Mouse (Mus musculus) testis, adult 2 months (tissue): ENCODE data around the gene Ncapd2. TPM values are rescaled to one million over a fixed set of nuclear protein-coding genes. Genes with fewer than 3 reads are reported as not detected.

ENCODE experiments used
- H3K27ac ChIP-seq: fragments of 200-500 bp; 2 replicates; pipeline ENCODE4 v1.5.1; 2012; ENCODE audit warnings: low read depth, low read length; ENCODE audit not compliant: control insufficient read depth, insufficient read depth
- H3K27me3 ChIP-seq: fragments of 200-500 bp; 2 replicates; pipeline ENCODE4 v1.6.1; 2012; ENCODE audit warnings: mild to moderate bottlenecking, low read length, moderate library complexity; ENCODE audit not compliant: control insufficient read depth, insufficient read depth
- H3K36me3 ChIP-seq: fragments of 200-500 bp; 2 replicates; pipeline ENCODE4 v1.6.1; 2012; ENCODE audit warnings: mild to moderate bottlenecking, low read length; ENCODE audit not compliant: control insufficient read depth, insufficient read depth
- H3K4me1 ChIP-seq: fragments of 200-500 bp; 2 replicates; pipeline ENCODE4 v1.6.1; 2012; ENCODE audit warnings: low read length; ENCODE audit not compliant: control insufficient read depth, insufficient read depth
- H3K4me3 ChIP-seq: fragments of 200-500 bp; 2 replicates; pipeline ENCODE4 v1.5.1; 2012; ENCODE audit warnings: low read depth, mild to moderate bottlenecking, low read length, moderate library complexity, mixed read lengths; ENCODE audit not compliant: control insufficient read depth
- CTCF ChIP-seq: fragments of 200-500 bp; IDR thresholded peaks from 2 replicates; pipeline ENCODE4 v1.5.1; 2012; ENCODE audit warnings: low read depth, mild to moderate bottlenecking, inconsistent platforms, low read length, moderate library complexity; ENCODE audit not compliant: control insufficient read depth, insufficient read depth, insufficient replicate concordance
- POLR2A ChIP-seq: fragments of 200-500 bp; IDR thresholded peaks from 2 replicates; pipeline ENCODE4 v1.6.1; 2012; ENCODE audit warnings: low read depth, mild to moderate bottlenecking, inconsistent platforms, low read length, moderate library complexity; ENCODE audit not compliant: control insufficient read depth
- polyA plus RNA-seq: library from polyadenylated mRNA; depleted of rRNA; stranded (reverse); fragments of >200 nt; gene quantifications from 2 replicates; pipeline ENCODE4 v1.2.3, GENCODE M21; 2012; rRNA removed

Gene Ncapd2
- polyA plus RNA-seq, 1 experiment = 100 TPM

DNA sequence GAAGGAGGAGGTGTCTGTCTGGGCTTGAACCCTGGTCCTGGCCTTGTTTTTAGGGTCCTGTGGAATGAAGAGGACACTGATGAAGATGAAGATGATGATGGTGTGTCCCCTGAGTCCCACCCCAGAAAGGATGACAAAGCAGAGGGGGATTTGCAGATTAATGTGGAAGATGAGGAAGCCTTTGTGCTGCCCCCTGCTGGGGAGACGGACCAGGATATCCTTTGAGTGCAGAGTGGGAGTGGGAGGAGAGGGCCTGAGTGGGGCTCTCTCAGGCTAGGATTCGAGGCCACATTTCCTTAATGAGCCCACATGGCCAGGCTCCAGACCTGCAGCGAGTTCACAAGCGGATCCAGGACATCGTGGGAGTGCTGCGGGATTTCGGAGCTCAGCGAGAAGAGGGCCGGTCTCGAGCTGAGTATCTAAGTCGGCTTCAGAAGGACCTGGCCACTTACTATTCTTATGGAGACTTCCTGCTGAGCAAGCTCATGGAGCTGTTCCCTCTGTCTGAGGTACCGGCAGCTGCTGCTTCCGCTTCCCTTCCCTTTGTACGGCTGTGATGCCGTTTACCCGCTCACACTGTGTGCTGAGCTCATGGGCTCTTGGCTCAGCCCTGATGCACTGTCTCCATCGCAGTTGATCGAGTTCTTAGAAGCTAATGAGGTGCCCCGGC lies 54.4 kb downstream of the Ncapd2 start:
- H3K4me1 ChIP-seq = no peaks in the 10 kb centered on the region; the same call in 1 of the 2 replicates
- H3K27ac ChIP-seq = no peak overlapping the region
- H3K4me3 ChIP-seq = no peak overlapping the region
- peaks cover 4% of the 10 kb centered on the region for H3K36me3 ChIP-seq
- H3K27me3 ChIP-seq = no peaks in the 10 kb centered on the region
- no peak; the same call in 1 of the 2 replicates for TF ChIP-seq CTCF
- TF ChIP-seq POLR2A = no peak

- H3K4me3 ChIP-seq = peak overlapping the region; percentile 96
- H3K4me1 ChIP-seq = no peaks in the 10 kb centered on the region; the same call in 1 of the 2 replicates
- TF ChIP-seq POLR2A = no peak
- no peak for TF ChIP-seq CTCF
- H3K27ac ChIP-seq = peak overlapping the region; percentile 79
- H3K27me3 ChIP-seq = no peaks in the 10 kb centered on the region
- H3K36me3 ChIP-seq = peaks cover 4% of the 10 kb centered on the region
Measured at GRCm38 (mm10) chr6:125132470-125132869, 59.0 kb downstream of the Ncapd2 start.

DNA sequence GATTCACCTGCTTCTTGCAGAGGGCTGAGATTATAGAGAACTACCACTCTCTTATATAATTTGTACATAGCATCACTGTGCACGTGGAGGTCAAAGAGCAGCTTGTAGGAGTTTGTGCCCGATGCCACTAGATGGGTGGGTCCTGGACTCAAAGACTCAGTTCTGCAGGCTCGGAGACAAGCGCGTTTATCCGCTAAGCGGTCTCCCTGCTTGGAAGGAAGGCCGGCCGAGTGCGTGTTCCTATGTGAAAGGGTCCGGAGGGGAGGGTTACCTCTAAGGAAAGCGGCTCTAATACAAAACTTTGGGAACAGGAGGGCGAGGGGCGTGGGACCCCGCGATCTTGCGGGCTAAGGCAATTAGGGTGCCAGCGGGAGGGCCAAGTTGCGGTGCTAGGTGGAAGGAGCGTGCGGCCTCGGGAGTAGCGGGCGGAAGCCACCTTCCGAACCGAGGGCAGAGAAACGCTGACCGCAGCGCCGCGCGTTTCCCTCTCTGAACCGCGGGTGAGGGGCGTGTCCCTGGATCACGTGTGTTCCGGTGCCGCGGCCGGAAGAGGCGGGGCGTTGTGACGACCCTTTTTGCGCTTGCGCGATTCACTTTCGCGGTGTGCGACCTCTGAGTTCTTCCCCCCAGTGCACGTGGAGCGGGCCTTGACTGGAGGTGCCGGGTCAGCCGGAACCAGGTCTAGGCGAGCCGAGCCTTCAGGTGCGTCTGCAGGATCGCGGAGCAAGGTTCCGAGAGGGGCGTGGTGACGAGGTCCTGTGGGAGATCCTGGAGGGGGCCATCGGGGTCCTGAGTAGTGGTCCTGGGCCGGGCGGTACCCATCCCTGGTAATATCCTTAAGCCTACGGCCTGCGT lies 60.0 kb downstream of the Ncapd2 start, which contains the start of gene Nop2:
Gene Nop2, plus strand, starts transcription at position 608 of the 855 bp plus-strand sequence.
- H3K27me3 ChIP-seq = no peaks in the 10 kb centered on the region
- H3K36me3 ChIP-seq = peaks cover 4% of the 10 kb centered on the region
- H3K27ac ChIP-seq = peak within 1 kb of the TSS; percentile 85
- TF ChIP-seq POLR2A (peak; percentile 99), CTCF (no peak)
- peak within 1 kb of the TSS; percentile 96 for H3K4me3 ChIP-seq
- H3K4me1 ChIP-seq = no peaks in the 10 kb centered on the region; the same call in 1 of the 2 replicates

DNA sequence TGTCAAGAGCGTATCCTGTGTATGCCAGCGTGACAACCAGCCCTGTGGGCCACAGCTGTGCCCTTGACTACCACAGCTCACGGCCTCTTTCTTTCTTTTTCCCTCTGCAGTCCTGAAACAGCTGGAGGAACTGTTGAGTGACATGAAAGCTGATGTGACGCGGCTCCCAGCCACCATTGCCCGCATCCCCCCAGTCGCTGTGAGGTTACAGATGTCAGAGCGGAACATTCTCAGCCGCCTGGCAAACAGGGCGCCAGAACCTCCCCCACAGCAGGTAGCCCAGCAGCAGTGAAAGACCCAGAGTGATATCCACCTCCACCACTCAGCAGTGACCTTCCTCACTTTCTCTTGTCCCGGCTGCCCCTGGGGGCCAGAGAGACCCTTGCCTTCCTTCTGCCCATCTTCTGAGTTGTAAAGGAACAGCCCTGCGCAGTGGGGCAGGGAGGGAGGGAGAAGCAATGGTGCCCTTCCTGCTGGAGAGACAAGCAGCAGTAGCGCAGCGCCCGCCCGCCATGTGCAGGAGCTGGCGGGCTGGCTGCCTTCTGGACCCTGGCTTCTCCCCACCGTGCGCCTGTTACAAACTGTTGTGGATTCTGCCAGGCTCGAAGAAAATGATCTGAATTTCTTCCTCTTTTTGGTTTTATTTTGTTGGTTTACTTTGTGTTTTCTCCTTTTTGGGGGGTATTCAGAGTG lies 61.6 kb downstream of the Ncapd2 start:
- TF ChIP-seq CTCF = no peak
- TF ChIP-seq POLR2A = no peak
- no peaks in the 10 kb centered on the region for H3K27me3 ChIP-seq
- no peak overlapping the region for H3K27ac ChIP-seq
- peaks cover 4% of the 10 kb centered on the region for H3K36me3 ChIP-seq
- H3K4me1 ChIP-seq = no peaks in the 10 kb centered on the region; the same call in 1 of the 2 replicates
- no peak overlapping the region for H3K4me3 ChIP-seq

GRCm38 (mm10) chr6:125128724-125129123 lies 62.8 kb downstream of the Ncapd2 start:
- Histone ChIP-seq H3K4me3 (no peak overlapping the region), H3K36me3 (peaks cover 4% of the 10 kb centered on the region), H3K27me3 (no peaks in the 10 kb centered on the region), H3K4me1 (no peaks in the 10 kb centered on the region; the same call in 1 of the 2 replicates), H3K27ac (no peak overlapping the region)
- no peak for TF ChIP-seq CTCF

- TF ChIP-seq CTCF = no peak
- TF ChIP-seq POLR2A = no peak
Measured at GRCm38 (mm10) chr6:125119387-125119786, 72.1 kb downstream of the Ncapd2 start.

More at GRCm38 (mm10) chr6:125119387-125119786, 72.1 kb downstream of the Ncapd2 start:
- no peaks in the 10 kb centered on the region for H3K27me3 ChIP-seq
- H3K4me3 ChIP-seq = no peak overlapping the region
- no peaks in the 10 kb centered on the region for H3K4me1 ChIP-seq
- peaks cover 12% of the 10 kb centered on the region for H3K36me3 ChIP-seq
- H3K27ac ChIP-seq = no peak overlapping the region

Other genes starting within 250 kb of the Ncapd2 start
- gene Cops7a, start 226.2 kb downstream of the Ncapd2 start, polyA plus RNA-seq = 387 and 413 TPM in 2 replicates
- 0.23 and 0.38 TPM in 2 replicates for gene Pianp, start 195.0 kb downstream of the Ncapd2 start, polyA plus RNA-seq
- 50.2 and 53.1 TPM in 2 replicates for gene Zfp384, start 182.6 kb downstream of the Ncapd2 start, polyA plus RNA-seq
- gene Ing4, start 151.9 kb downstream of the Ncapd2 start, polyA plus RNA-seq = 11.3 and 11.8 TPM in 2 replicates
- 1,698 and 1,947 TPM in 2 replicates for gene Acrbp, start 142.0 kb downstream of the Ncapd2 start, polyA plus RNA-seq
- 0.31 and 0.32 TPM in 2 replicates for gene Lpar5, start 123.8 kb downstream of the Ncapd2 start, polyA plus RNA-seq
- gene Chd4, start 95.7 kb downstream of the Ncapd2 start, polyA plus RNA-seq = 42.5 and 43.0 TPM in 2 replicates
- gene Nop2, start 59.8 kb downstream of the Ncapd2 start, polyA plus RNA-seq = 24.5 and 26.2 TPM in 2 replicates
- gene Iffo1, start 46.5 kb downstream of the Ncapd2 start, polyA plus RNA-seq = 60.9 and 62.9 TPM in 2 replicates
- gene Gapdh, start 25.2 kb downstream of the Ncapd2 start, polyA plus RNA-seq = 274 and 379 TPM in 2 replicates
- gene Mrpl51, start 100 bp upstream of the Ncapd2 start, polyA plus RNA-seq = 171 and 194 TPM in 2 replicates
- 10.3 and 11.3 TPM in 2 replicates for gene Vamp1, start 23.9 kb upstream of the Ncapd2 start, polyA plus RNA-seq
- 8.0 and 9.3 TPM in 2 replicates for gene Tapbpl, start 40.2 kb upstream of the Ncapd2 start, polyA plus RNA-seq
- gene Cd27, start 45.3 kb upstream of the Ncapd2 start, polyA plus RNA-seq = 0.23 and 0.70 TPM in 2 replicates
- 2,638 and 2,960 TPM in 2 replicates for gene Tuba3a, start 94.3 kb upstream of the Ncapd2 start, polyA plus RNA-seq
- 10.9 and 11.2 TPM in 2 replicates for gene Ltbr, start 122.2 kb upstream of the Ncapd2 start, polyA plus RNA-seq
- 0.44 and 1.4 TPM in 2 replicates for gene Scnn1a, start 129.0 kb upstream of the Ncapd2 start, polyA plus RNA-seq
- 18.2 and 21.0 TPM in 2 replicates for gene Tnfrsf1a, start 157.7 kb upstream of the Ncapd2 start, polyA plus RNA-seq
- 0.11 and 0.46 TPM in 2 replicates for gene Plekhg6, start 189.1 kb upstream of the Ncapd2 start, polyA plus RNA-seq